Mouse (Mus musculus): ENCODE results near the gene Tesk1. TPM values are rescaled to one million over a fixed set of nuclear protein-coding genes. Genes with fewer than 3 reads are reported as not detected.
"Not testable (repeated sequence)": the region's sequence is repeated elsewhere in the genome, so short reads cannot be mapped to it uniquely, and the experiment has no call there.

Gene Tesk1
- polyA plus RNA-seq, 1 experiment: 56.3 TPM

DNA sequence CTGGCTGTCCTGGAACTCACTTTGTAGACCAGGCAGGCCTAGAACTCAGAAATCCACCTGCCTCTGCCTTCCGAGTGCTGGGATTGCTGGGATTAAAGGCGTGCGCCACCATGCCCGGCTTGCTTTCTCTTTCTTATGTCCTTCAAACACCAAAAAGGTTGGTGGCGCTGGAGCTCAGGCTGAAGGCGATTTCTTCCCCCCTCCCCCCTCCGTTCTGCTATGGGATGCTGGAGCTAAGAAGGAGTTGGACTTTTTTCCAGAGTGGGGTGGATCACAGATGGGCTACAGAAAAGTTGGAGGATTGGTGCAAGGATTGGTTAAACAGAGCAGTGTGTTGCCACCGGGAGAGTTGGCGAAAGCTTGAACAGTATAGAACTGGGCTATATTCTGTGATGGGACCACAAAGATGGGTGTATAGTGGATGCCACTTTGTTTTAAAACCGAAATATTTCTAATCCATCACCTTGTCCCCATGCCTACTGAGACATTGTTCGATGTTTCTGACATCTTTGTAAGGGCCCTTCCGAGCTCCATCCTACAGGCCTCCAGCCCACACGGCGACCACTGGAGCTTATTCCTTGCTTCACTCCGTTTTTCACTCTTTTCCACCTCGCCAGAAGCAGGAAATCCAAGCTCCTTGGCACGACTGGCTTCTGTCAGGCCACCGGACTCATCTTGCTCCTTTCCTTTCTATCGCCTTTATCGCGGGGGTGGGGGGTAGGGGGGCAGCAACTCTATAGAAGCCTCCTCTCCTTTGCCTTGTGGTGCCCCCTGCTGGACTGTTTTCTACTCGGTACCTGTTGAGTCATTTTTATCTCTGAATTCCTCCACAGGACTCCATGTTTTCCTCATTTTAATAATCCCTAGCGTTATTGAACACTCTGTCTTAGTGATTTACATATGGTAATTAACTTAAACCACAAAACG is 37.4 kb downstream of the Tesk1 start:
- 50% methylated on average over 24 of the region's 24 CpGs for WGBS
- TF ChIP-seq POLR2A (IDR thresholded peaks at IDR 0.05; ENCODE audit: borderline replicate concordance, insufficient read depth, low read length): no peak
- TF ChIP-seq CTCF (IDR thresholded peaks at IDR 0.05; ENCODE audit: borderline replicate concordance, insufficient read depth, low read depth, low read length): peak; percentile 41; the same call in 1 of the 2 replicates

DNA sequence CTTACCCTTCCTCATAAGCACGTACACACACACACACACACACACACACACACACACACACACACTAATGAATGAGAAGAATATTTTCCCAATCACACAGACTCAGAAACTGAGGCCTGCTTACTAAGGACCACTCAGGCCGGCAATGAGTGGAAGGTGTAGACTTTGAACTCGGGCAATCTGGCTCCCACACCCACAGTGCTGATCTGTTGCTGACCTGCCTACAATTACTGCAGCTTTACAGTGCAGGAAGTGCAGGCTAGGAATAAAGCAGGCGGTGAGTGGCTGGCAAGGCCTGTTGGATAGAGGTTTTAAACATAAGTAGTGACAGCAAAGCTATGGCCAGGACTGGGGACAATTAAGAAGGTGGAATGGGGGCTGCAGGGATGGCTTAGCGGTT is 39.2 kb downstream of the Tesk1 start:
- no peak overlapping the region for H3K27ac ChIP-seq (ENCODE audit: insufficient read depth, low read length)
- no peak overlapping the region for H3K4me3 ChIP-seq (replicated peaks; ENCODE audit: insufficient read depth, low read depth, low read length)
- no peak for DNase-seq
- WGBS: 92% methylated on average over 5 of the region's 5 CpGs
- H3K27me3 ChIP-seq (ENCODE audit: control insufficient read depth, insufficient read depth, low read length): no peaks in the 10 kb centered on the region
- TF ChIP-seq POLR2A (IDR thresholded peaks at IDR 0.05; ENCODE audit: borderline replicate concordance, insufficient read depth, low read length): no peak
- TF ChIP-seq CTCF (IDR thresholded peaks at IDR 0.05; ENCODE audit: borderline replicate concordance, insufficient read depth, low read depth, low read length): no peak
- peaks cover 15% of the 10 kb centered on the region for H3K4me1 ChIP-seq (ENCODE audit: control insufficient read depth, insufficient read depth, low read length)

More for the DNA sequence above, 37.4 kb downstream of the Tesk1 start:
- no peaks in the 10 kb centered on the region for H3K27me3 ChIP-seq (ENCODE audit: control insufficient read depth, insufficient read depth, low read length)
- no peak overlapping the region for H3K27ac ChIP-seq (ENCODE audit: insufficient read depth, low read length)
- peak; percentile 36 to 47 for DNase-seq
- peaks cover 15% of the 10 kb centered on the region for H3K4me1 ChIP-seq (ENCODE audit: control insufficient read depth, insufficient read depth, low read length)
- H3K4me3 ChIP-seq (replicated peaks; ENCODE audit: insufficient read depth, low read depth, low read length): peak overlapping the region; percentile 20

DNA sequence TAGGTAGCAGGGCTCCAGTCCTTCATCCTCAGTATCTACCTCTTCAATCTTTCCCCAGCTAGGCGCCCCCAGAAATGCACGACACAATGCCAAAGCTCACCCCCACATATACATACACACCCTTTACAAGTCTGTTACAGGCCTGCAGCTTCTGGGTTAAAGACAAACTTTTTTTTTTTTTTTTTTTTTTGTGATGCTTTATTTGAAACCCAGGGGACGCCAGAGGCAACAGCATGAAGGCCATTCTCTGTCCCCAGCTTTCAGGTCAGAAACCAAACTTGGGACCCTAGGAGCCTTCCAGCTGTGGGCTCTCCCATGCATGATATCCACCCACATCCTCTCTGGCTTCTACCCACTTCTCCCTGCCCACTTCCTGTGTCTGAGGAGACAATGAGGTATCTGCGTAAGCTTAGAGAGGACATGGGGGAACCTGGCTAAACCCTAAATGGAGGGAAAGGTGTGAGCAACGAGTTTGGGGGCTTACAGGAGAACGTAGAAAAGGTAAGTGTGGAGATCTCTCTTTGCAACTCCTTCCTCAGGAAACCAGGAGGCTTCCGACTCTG is 40.2 kb downstream of the Tesk1 start:
- DNase-seq: no peak
- no peak overlapping the region for H3K27ac ChIP-seq (ENCODE audit: insufficient read depth, low read length)
- 79% methylated on average over 7 of the region's 7 CpGs for WGBS
- no peak for TF ChIP-seq CTCF (IDR thresholded peaks at IDR 0.05; ENCODE audit: borderline replicate concordance, insufficient read depth, low read depth, low read length)
- TF ChIP-seq POLR2A (IDR thresholded peaks at IDR 0.05; ENCODE audit: borderline replicate concordance, insufficient read depth, low read length): no peak
- H3K4me3 ChIP-seq (replicated peaks; ENCODE audit: insufficient read depth, low read depth, low read length): no peak overlapping the region
- H3K4me1 ChIP-seq (ENCODE audit: control insufficient read depth, insufficient read depth, low read length): peaks cover 15% of the 10 kb centered on the region
- no peaks in the 10 kb centered on the region for H3K27me3 ChIP-seq (ENCODE audit: control insufficient read depth, insufficient read depth, low read length)

DNA sequence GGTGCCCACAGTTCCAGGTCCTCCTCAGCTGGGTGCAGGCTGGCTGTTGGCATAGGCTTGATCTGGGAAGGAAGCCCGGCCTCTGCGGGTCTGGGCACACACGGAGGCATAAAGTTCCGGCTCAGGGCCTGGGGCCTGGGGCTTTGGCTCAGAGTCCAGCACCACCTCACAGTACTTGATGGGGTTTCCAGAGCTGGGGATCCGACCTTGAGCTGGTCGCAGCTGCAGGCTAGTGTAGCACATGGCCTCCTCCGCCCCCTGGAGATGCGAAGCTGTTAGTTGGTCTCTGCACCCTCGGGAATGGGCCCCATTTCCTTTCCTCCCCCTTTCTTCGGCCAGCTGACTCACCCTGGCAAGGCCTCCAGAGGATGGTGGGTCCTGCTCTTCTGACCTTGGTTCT is 40.9 kb downstream of the Tesk1 start:
- Histone ChIP-seq H3K4me3 (replicated peaks; ENCODE audit: insufficient read depth, low read depth, low read length) (no peak overlapping the region), H3K27ac (ENCODE audit: insufficient read depth, low read length) (no peak overlapping the region), H3K4me1 (ENCODE audit: control insufficient read depth, insufficient read depth, low read length) (peaks cover 15% of the 10 kb centered on the region), H3K27me3 (ENCODE audit: control insufficient read depth, insufficient read depth, low read length) (no peaks in the 10 kb centered on the region)
- peak; percentile 54 to 55 for DNase-seq
- no peak for TF ChIP-seq POLR2A (IDR thresholded peaks at IDR 0.05; ENCODE audit: borderline replicate concordance, insufficient read depth, low read length)
- no peak for TF ChIP-seq CTCF (IDR thresholded peaks at IDR 0.05; ENCODE audit: borderline replicate concordance, insufficient read depth, low read depth, low read length)
- 24% methylated on average over 10 of the region's 10 CpGs for WGBS

DNA sequence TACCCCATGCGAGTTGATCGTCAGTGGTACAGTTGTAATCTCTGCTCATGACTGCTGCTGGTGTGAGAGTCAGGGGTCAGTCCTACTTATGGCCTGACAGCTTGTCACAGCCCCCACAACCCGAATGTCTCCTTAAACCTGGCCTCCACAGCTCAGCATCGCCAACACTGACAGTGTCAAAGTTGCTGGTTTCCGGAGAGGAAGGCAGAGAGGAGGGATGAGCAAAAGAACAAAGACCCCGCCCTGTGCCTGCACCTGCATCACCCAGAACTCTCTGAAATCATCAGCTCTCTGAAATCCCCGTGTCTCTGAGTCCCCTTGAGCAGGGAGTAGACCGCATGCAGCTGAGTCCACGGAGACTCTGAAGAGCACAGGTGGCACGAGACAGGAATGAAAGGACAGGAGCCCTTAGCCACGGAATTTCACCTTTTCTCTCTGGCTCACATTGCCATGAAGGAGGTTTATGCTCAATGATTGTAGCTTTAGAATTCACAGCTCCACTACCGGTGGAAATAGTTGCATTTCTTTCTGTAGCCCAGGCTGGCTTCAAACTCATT is 41.9 kb downstream of the Tesk1 start, which contains the start of gene Sit1:
Gene Sit1, minus strand, starts transcription at position 200 of the 557 bp plus-strand sequence.
- WGBS: 81% methylated on average over 12 of the region's 12 CpGs
- no peak within 1 kb of the TSS for H3K4me3 ChIP-seq (replicated peaks; ENCODE audit: insufficient read depth, low read depth, low read length)
- no peak for TF ChIP-seq POLR2A (IDR thresholded peaks at IDR 0.05; ENCODE audit: borderline replicate concordance, insufficient read depth, low read length)
- no peak for TF ChIP-seq CTCF (IDR thresholded peaks at IDR 0.05; ENCODE audit: borderline replicate concordance, insufficient read depth, low read depth, low read length)
- no peak for DNase-seq
- peaks cover 13% of the 10 kb centered on the region for H3K4me1 ChIP-seq (ENCODE audit: control insufficient read depth, insufficient read depth, low read length)
- H3K27ac ChIP-seq (ENCODE audit: insufficient read depth, low read length): no peak within 1 kb of the TSS
- no peaks in the 10 kb centered on the region for H3K27me3 ChIP-seq (ENCODE audit: control insufficient read depth, insufficient read depth, low read length)

DNA sequence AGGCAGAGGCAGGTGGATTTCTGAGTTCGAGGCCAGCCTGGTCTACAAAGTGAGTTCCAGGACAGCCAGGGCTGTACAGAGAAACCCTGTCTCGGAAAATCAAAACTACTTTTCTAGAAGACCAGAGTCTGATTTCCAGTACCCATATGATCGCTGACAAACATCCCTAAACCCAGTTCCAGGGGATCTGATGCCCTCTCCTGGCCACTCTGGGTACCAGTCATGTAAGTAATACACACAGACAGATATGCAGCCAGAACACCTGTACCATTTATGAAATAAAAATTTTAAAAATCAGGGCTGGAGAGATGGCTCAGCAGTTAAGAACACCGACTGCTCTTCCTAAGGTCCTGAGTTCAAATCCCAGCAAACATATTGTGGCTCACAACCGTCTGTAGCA is 43.9 kb downstream of the Tesk1 start:
- not testable (repeated sequence) for H3K4me3 ChIP-seq (replicated peaks; ENCODE audit: insufficient read depth, low read depth, low read length); H3K27ac ChIP-seq (ENCODE audit: insufficient read depth, low read length); DNase-seq; H3K27me3 ChIP-seq (ENCODE audit: control insufficient read depth, insufficient read depth, low read length)
- H3K4me1 ChIP-seq (ENCODE audit: control insufficient read depth, insufficient read depth, low read length): peaks cover 13% of the 10 kb centered on the region
- 89% methylated on average over 5 of the region's 5 CpGs for WGBS

DNA sequence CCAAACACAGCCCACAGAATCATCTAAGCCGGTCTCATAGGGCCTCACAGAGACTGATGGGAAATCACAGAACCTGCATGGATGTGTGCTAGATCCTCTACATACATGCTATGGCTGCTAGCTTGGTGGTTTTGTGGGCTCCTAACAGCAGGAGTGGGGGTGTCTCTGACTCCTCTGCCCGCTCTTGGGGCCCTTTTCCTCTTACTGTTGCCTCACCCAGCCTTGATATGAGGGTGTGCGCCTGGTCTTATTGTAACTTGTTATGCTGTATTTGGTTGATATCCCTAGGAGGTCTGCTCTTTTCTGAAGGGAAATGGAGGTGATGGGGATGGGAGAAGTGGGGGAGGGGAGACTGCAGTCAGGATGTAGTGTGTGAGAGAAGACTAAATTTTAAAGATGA is 47.9 kb downstream of the Tesk1 start:
- TF ChIP-seq POLR2A (IDR thresholded peaks at IDR 0.05; ENCODE audit: borderline replicate concordance, insufficient read depth, low read length) (no peak), CTCF (IDR thresholded peaks at IDR 0.05; ENCODE audit: borderline replicate concordance, insufficient read depth, low read depth, low read length) (no peak)
- no peaks in the 10 kb centered on the region for H3K27me3 ChIP-seq (ENCODE audit: control insufficient read depth, insufficient read depth, low read length)
- H3K27ac ChIP-seq (ENCODE audit: insufficient read depth, low read length): no peak overlapping the region
- WGBS: 95% methylated on average over 3 of the region's 3 CpGs
- no peak for DNase-seq
- no peaks in the 10 kb centered on the region; the same call in 1 of the 2 replicates for H3K4me1 ChIP-seq (ENCODE audit: control insufficient read depth, insufficient read depth, low read length)
- H3K4me3 ChIP-seq (replicated peaks; ENCODE audit: insufficient read depth, low read depth, low read length): no peak overlapping the region
